Comparison of ENCODE assay signal across 10 mouse cellular contexts in genomic region chr1:140171581-140172154, GRCm38 (mm10). TPM values are rescaled to one million over a fixed set of nuclear protein-coding genes. Genes with fewer than 3 reads are reported as not detected.
A peak's percentile ranks its signal among the peaks of the same experiment; 100 is the strongest.
DNase-seq lines count a peak whose midpoint lies in the region; ATAC-seq and TF ChIP-seq lines count a peak whose summit lies in the region.
"Had no signal": no experiment of that assay in that cellular context is flagged by ENCODE, and none has a peak within 500 bp of the region (broad histone marks: within the 10 kb centered on the region; RNA-seq: fewer than 3 reads in every experiment).

No protein-coding gene starts in this region.

- H3K4me3 ChIP-seq in heart, embryonic 13.5 days: no peak overlapping the region
- H3K4me3 ChIP-seq in heart, embryonic 12.5 days: no peak overlapping the region
- H3K4me3 ChIP-seq in liver, adult 2 months (ENCODE audit: insufficient read depth, low read depth, low read length): no peak overlapping the region; the same call in 1 of the 2 replicates
- H3K4me3 ChIP-seq in limb, embryonic 14.5 days (replicated peaks; ENCODE audit: low read length): no peak overlapping the region
- H3K4me3 ChIP-seq: limb, embryonic 12.5 days had no signal

- H3K9ac ChIP-seq in heart, embryonic 13.5 days: no peak overlapping the region
- H3K9ac ChIP-seq in heart, embryonic 12.5 days: no peak overlapping the region
- H3K9ac ChIP-seq in liver, adult 2 months (ENCODE audit: low read depth, low read length): no peak overlapping the region
- H3K9ac ChIP-seq in limb, embryonic 14.5 days (ENCODE audit: low read depth, low read length, severe bottlenecking): no peak overlapping the region
- H3K9ac ChIP-seq: limb, embryonic 12.5 days had no signal

- DNase-seq in liver, adult 2 months (ENCODE audit: extremely low read depth, low read depth, low spot score): peak; percentile 61
- no peak for DNase-seq in liver
- peak; percentile 6 for DNase-seq in MEL-GATA-1-ER (ENCODE audit: extremely low read depth, low read depth)
- DNase-seq in limb, embryonic 14.5 days (ENCODE audit: low spot score): peak; percentile 42
- DNase-seq in urinary bladder, postnatal 10 days (ENCODE audit: low spot score): no peak
- no peak for DNase-seq in urinary bladder, adult 2 months (ENCODE audit: low spot score)

- no peaks in the 10 kb centered on the region for H3K27me3 ChIP-seq in heart, embryonic 13.5 days (replicated peaks)
- H3K27me3 ChIP-seq in heart, embryonic 12.5 days (replicated peaks): no peaks in the 10 kb centered on the region
- no peaks in the 10 kb centered on the region for H3K27me3 ChIP-seq in liver, adult 2 months (ENCODE audit: control insufficient read depth, insufficient read depth, low read length)
- no peaks in the 10 kb centered on the region for H3K27me3 ChIP-seq in limb, embryonic 14.5 days (ENCODE audit: control insufficient read depth, insufficient read depth, low read length)
- H3K27me3 ChIP-seq: limb, embryonic 12.5 days had no signal

- peaks cover 3% of the 10 kb centered on the region; the same call in 1 of the 2 replicates for H3K4me1 ChIP-seq in heart, embryonic 13.5 days
- no peaks in the 10 kb centered on the region for H3K4me1 ChIP-seq in heart, embryonic 12.5 days (replicated peaks)
- H3K4me1 ChIP-seq in liver, adult 2 months (ENCODE audit: control insufficient read depth, insufficient read depth, low read length): peaks cover 9% of the 10 kb centered on the region; the same call in 1 of the 2 replicates
- H3K4me1 ChIP-seq in limb, embryonic 14.5 days (ENCODE audit: control insufficient read depth, insufficient read depth, low read length): no peaks in the 10 kb centered on the region
- H3K4me1 ChIP-seq: limb, embryonic 12.5 days had no signal

- 35% methylated on average over 4 of the region's 4 CpGs for WGBS in heart, embryonic 13.5 days
- WGBS in heart, embryonic 12.5 days: 36% methylated on average over 4 of the region's 4 CpGs
- 18% methylated on average over 4 of the region's 4 CpGs for WGBS in liver, adult 2 months
- 37% methylated on average over 4 of the region's 4 CpGs for WGBS in limb, embryonic 14.5 days

- H3K4me2 ChIP-seq in heart, embryonic 13.5 days: peak overlapping the region; percentile 38
- H3K4me2 ChIP-seq in heart, embryonic 12.5 days: no peak overlapping the region
- no peak overlapping the region for H3K4me2 ChIP-seq in limb, embryonic 14.5 days (replicated peaks; ENCODE audit: low read depth, low read length, severe bottlenecking)
- H3K4me2 ChIP-seq: limb, embryonic 12.5 days had no signal

- peak; percentile 36 for TF ChIP-seq CTCF in liver, adult 2 months (IDR thresholded peaks at IDR 0.05; ENCODE audit: low read depth, low read length)

- H3K79me2 ChIP-seq in liver, adult 2 months (ENCODE audit: control insufficient read depth, insufficient read depth, low read length): peaks cover 4% of the 10 kb centered on the region; the same call in 1 of the 2 replicates

- ATAC-seq in heart, embryonic 13.5 days (ENCODE audit: extremely low read depth, insufficient number of reproducible peaks, low FRiP score, low TSS enrichment): no peak
- no peak for ATAC-seq in heart, embryonic 12.5 days (ENCODE audit: insufficient number of reproducible peaks, low FRiP score)
- ATAC-seq in limb, embryonic 14.5 days (ENCODE audit: low FRiP score, low read depth): no peak

- no peak for TF ChIP-seq POLR2A in liver, adult 2 months (IDR thresholded peaks at IDR 0.05; ENCODE audit: extremely low read depth, insufficient read depth, low read length)
- no peak for TF ChIP-seq POLR2A in limb, embryonic 14.5 days (IDR thresholded peaks at IDR 0.05; ENCODE audit: borderline replicate concordance, extremely low read depth, insufficient read depth, insufficient read length)

- no peaks in the 10 kb centered on the region for H3K36me3 ChIP-seq in heart, embryonic 13.5 days
- no peaks in the 10 kb centered on the region for H3K36me3 ChIP-seq in heart, embryonic 12.5 days
- H3K36me3 ChIP-seq in liver, adult 2 months (ENCODE audit: control insufficient read depth, insufficient read depth, low read length): peaks cover 14% of the 10 kb centered on the region
- no peaks in the 10 kb centered on the region for H3K36me3 ChIP-seq in limb, embryonic 14.5 days (ENCODE audit: control insufficient read depth, insufficient read depth, low read length)
- H3K36me3 ChIP-seq: limb, embryonic 12.5 days had no signal

- no peaks in the 10 kb centered on the region for H3K9me3 ChIP-seq in heart, embryonic 13.5 days
- no peaks in the 10 kb centered on the region for H3K9me3 ChIP-seq in heart, embryonic 12.5 days (replicated peaks)
- H3K9me3 ChIP-seq in limb, embryonic 14.5 days (ENCODE audit: control insufficient read depth, low read length): no peaks in the 10 kb centered on the region
- H3K9me3 ChIP-seq: limb, embryonic 12.5 days had no signal

- H3K27ac ChIP-seq in heart, embryonic 13.5 days (replicated peaks): no peak overlapping the region
- no peak overlapping the region for H3K27ac ChIP-seq in heart, embryonic 12.5 days (ENCODE audit: poor library complexity, severe bottlenecking)
- no peak overlapping the region for H3K27ac ChIP-seq in liver, adult 2 months (replicated peaks; ENCODE audit: insufficient read depth, low read depth, low read length)
- H3K27ac ChIP-seq in limb, embryonic 14.5 days (replicated peaks; ENCODE audit: low read depth, low read length): no peak overlapping the region
- H3K27ac ChIP-seq: limb, embryonic 12.5 days had no signal

RNA-seq across cellular contexts. Expression of gene Cfh, which starts 11.9 kb away (rescaled TPM):
- 21.9 and 23.3 TPM in 2 replicates for polyA plus RNA-seq in heart, embryonic 13.5 days (2015; fragmentation: Nextera tagmentation; extraction: Ambion mirVana)
- 22.2 and 22.4 TPM in 2 replicates for polyA plus RNA-seq in heart, embryonic 12.5 days (2016; fragmentation: Nextera tagmentation; extraction: Ambion mirVana)
- 526 and 789 TPM in 2 replicates for total RNA-seq in liver, adult 2 months (2014; rRNA removed)
- polyA plus RNA-seq in liver, adult 2 months (2012; rRNA removed): 59.1 and 62.0 TPM in 2 replicates
- 6.8 and 8.7 TPM in 2 replicates for polyA plus RNA-seq in limb, embryonic 14.5 days (2012; rRNA removed)
- 13.3 and 14.8 TPM in 2 replicates for polyA plus RNA-seq in limb, embryonic 14.5 days (2014; fragmentation: Nextera tagmentation; extraction: Ambion mirVana)
- 75.5 and 86.2 TPM in 2 replicates for polyA plus RNA-seq in urinary bladder, adult 2 months (2012; rRNA removed)
- total RNA-seq: megakaryocyte-erythroid progenitor cell, adult 5-6 weeks had no signal

Comparison
In these comparisons a context has a peak if more than half of its experiments do, and no peak if none do; other contexts are left out.
1. DNase-seq: peak in liver, adult 2 months (single experiment), MEL-GATA-1-ER (single experiment) and limb, embryonic 14.5 days (single experiment); none in liver (single experiment), urinary bladder, postnatal 10 days (single experiment) and urinary bladder, adult 2 months (single experiment).